Mouse (Mus musculus) small intestine, adult 2 months (tissue): Measurements from ENCODE around the gene Cysrt1. TPM values are rescaled to one million over a fixed set of nuclear protein-coding genes. Genes with fewer than 3 reads are reported as not detected.

ENCODE experiments used
- H3K27ac ChIP-seq: fragments of 200-500 bp; 2 replicates; pipeline ENCODE4 v1.5.1; 2012; ENCODE audit warnings: low read depth, low read length, control low read depth, inconsistent platforms; ENCODE audit not compliant: insufficient read depth
- H3K27me3 ChIP-seq: fragments of 200-500 bp; 2 replicates; pipeline ENCODE4 v1.6.1; 2012; ENCODE audit warnings: mild to moderate bottlenecking, moderate library complexity, low read length, inconsistent platforms; ENCODE audit not compliant: control insufficient read depth, insufficient read depth
- H3K36me3 ChIP-seq: fragments of 200-500 bp; 2 replicates; pipeline ENCODE4 v1.6.1; 2012; ENCODE audit warnings: mild to moderate bottlenecking, low read length, control low read depth, inconsistent platforms; ENCODE audit not compliant: control insufficient read depth, insufficient read depth
- H3K4me1 ChIP-seq: fragments of 200-500 bp; 2 replicates; pipeline ENCODE4 v1.6.1; 2012; ENCODE audit warnings: low read length, inconsistent platforms, mixed read lengths; ENCODE audit not compliant: control insufficient read depth, insufficient read depth, insufficient read length
- H3K4me3 ChIP-seq: fragments of 200-500 bp; 2 replicates; pipeline ENCODE4 v1.5.1; 2012; ENCODE audit warnings: low read depth, mild to moderate bottlenecking, control low read depth, inconsistent platforms, low read length, moderate library complexity
- CTCF ChIP-seq: fragments of 200-500 bp; IDR thresholded peaks from 2 replicates; pipeline ENCODE4 v1.5.1; 2012; ENCODE audit warnings: low read depth, mild to moderate bottlenecking, control low read depth, inconsistent platforms, low read length, moderate library complexity, mixed read lengths; ENCODE audit not compliant: insufficient replicate concordance, insufficient read length; ENCODE audit errors: extremely low read depth
- POLR2A ChIP-seq: fragments of 200-500 bp; IDR thresholded peaks from 2 replicates; pipeline ENCODE4 v1.6.1; 2012; ENCODE audit warnings: low read depth, mild to moderate bottlenecking, control low read depth, inconsistent platforms, low read length, moderate library complexity
- whole genome bisulfite sequencing: fragments of 180-500 bp; shearing (Covaris S2); methylation state at CpG from one replicate; pipeline ENCODE4 v1.1.7; 2018; 5-methylcytosine and 5-hydroxymethylcytosine counted together
- polyA plus RNA-seq: library from polyadenylated mRNA; depleted of rRNA; stranded (reverse); fragments of >200 nt; gene quantifications from 2 replicates; pipeline ENCODE4 v1.2.3, GENCODE M21; 2012

Gene Cysrt1
- polyA plus RNA-seq, 1 experiment, result 1.7 TPM

- TF ChIP-seq POLR2A, result no peak
- TF ChIP-seq CTCF, result no peak
- no peak overlapping the region for H3K27ac ChIP-seq
- peaks cover 2% of the 10 kb centered on the region; the same call in 1 of the 2 replicates for H3K4me1 ChIP-seq
- 63% methylated on average over 2 of the region's 2 CpGs for WGBS
- no peaks in the 10 kb centered on the region for H3K27me3 ChIP-seq
- H3K36me3 ChIP-seq, result peaks cover 10% of the 10 kb centered on the region
- H3K4me3 ChIP-seq, result no peak overlapping the region
These were observed 24.6 kb downstream of the Cysrt1 start for GRCm38 (mm10) chr2:25217666-25218065.

- Histone ChIP-seq H3K36me3 (peaks cover 2% of the 10 kb centered on the region), H3K4me1 (peaks cover 10% of the 10 kb centered on the region), H3K27ac (no peak within 1 kb of the TSS), H3K27me3 (no peaks in the 10 kb centered on the region), H3K4me3 (no peak within 1 kb of the TSS)
- no peak for TF ChIP-seq CTCF
- TF ChIP-seq POLR2A, result no peak
- 38% methylated on average over 3 of the region's 3 CpGs for WGBS
These were observed 27.8 kb downstream of the Cysrt1 start, which contains the start of gene Stpg3 for GRCm38 (mm10) chr2:25214444-25214843. TSS of gene Stpg3 (minus strand) at chr2:25214637.

GRCm38 (mm10) chr2:25213266-25213865, 28.9 kb downstream of the Cysrt1 start:
- H3K36me3 ChIP-seq, result peaks cover 6% of the 10 kb centered on the region
- H3K27ac ChIP-seq, result no peak overlapping the region
- H3K4me1 ChIP-seq, result peaks cover 10% of the 10 kb centered on the region
- TF ChIP-seq POLR2A (no peak), CTCF (no peak)
- H3K4me3 ChIP-seq, result no peak overlapping the region
- H3K27me3 ChIP-seq, result no peaks in the 10 kb centered on the region
- WGBS, result 75% methylated on average over 23 of the region's 23 CpGs

- Histone ChIP-seq H3K27ac (peak within 1 kb of the TSS; percentile 65), H3K4me3 (peak within 1 kb of the TSS; percentile 91), H3K27me3 (no peaks in the 10 kb centered on the region), H3K36me3 (peaks cover 18% of the 10 kb centered on the region), H3K4me1 (peaks cover 13% of the 10 kb centered on the region)
- no peak for TF ChIP-seq CTCF
- TF ChIP-seq POLR2A, result peak; percentile 57; the same call in 1 of the 2 replicates
- WGBS, result under 1% methylated on average over 44 of the region's 44 CpGs
These were observed 31.1 kb downstream of the Cysrt1 start, which contains the start of gene Nelfb for GRCm38 (mm10) chr2:25211121-25211670. TSS of gene Nelfb (minus strand) at chr2:25211489.

GRCm38 (mm10) chr2:25210686-25211085, 31.6 kb downstream of the Cysrt1 start:
- Histone ChIP-seq H3K4me3 (peak overlapping the region; percentile 91), H3K4me1 (peaks cover 13% of the 10 kb centered on the region), H3K27me3 (no peaks in the 10 kb centered on the region), H3K27ac (peak overlapping the region; percentile 65), H3K36me3 (peaks cover 22% of the 10 kb centered on the region)
- TF ChIP-seq CTCF, result no peak
- TF ChIP-seq POLR2A, result no peak
- WGBS, result under 1% methylated on average over 24 of the region's 24 CpGs

- no peak overlapping the region for H3K27ac ChIP-seq
- H3K4me3 ChIP-seq, result no peak overlapping the region
- peaks cover 51% of the 10 kb centered on the region for H3K36me3 ChIP-seq
- 86% methylated on average over 1 of the region's 1 CpGs for WGBS
- peaks cover 13% of the 10 kb centered on the region for H3K4me1 ChIP-seq
- TF ChIP-seq POLR2A (no peak), CTCF (no peak)
- H3K27me3 ChIP-seq, result no peaks in the 10 kb centered on the region
These were observed 34.7 kb downstream of the Cysrt1 start for GRCm38 (mm10) chr2:25207593-25207992.

- Histone ChIP-seq H3K4me1 (peaks cover 5% of the 10 kb centered on the region; the same call in 1 of the 2 replicates), H3K36me3 (peaks cover 71% of the 10 kb centered on the region), H3K27me3 (no peaks in the 10 kb centered on the region), H3K4me3 (no peak overlapping the region), H3K27ac (no peak overlapping the region)
- 51% methylated on average over 4 of the region's 4 CpGs for WGBS
- peak; percentile 16; the same call in 1 of the 2 replicates for TF ChIP-seq CTCF
- TF ChIP-seq POLR2A, result no peak
These were observed 38.5 kb downstream of the Cysrt1 start for GRCm38 (mm10) chr2:25203631-25204214.
